Mouse (Mus musculus) mature B cell (primary cell): Measurements from ENCODE around the gene Muc3a.

Source experiments
- in situ Hi-C: fragments of 300-500 bp; cut with MboI; formaldehyde crosslinking; loops from 2 replicates; pipeline ENCODE4 v1.14.3; 2019

The Muc3a gene

DNA sequence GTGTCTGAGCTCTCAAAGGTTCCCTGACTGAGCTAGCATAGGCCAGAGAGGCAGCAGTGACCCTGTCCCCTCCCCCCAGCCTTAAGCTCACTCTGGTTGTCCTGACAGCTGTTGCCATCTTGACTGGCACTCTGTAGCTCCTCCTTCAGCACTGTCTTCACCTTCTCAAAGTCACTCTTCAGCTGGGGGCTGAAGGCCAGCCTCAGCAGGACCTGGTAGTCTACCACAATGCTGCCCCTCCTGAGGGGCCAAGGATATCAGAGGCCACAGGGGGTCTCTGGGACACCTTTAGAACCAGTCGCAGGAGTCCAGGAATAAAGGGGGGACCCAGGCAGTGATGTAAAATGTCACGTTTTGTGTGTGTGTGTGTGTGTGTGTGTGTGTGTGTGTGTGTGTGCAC lies at the start of gene Muc3a:
Gene Muc3a, minus strand, starts transcription at position 101 of the 400 bp plus-strand sequence.
- in situ Hi-C loops, result no loop called here

DNA sequence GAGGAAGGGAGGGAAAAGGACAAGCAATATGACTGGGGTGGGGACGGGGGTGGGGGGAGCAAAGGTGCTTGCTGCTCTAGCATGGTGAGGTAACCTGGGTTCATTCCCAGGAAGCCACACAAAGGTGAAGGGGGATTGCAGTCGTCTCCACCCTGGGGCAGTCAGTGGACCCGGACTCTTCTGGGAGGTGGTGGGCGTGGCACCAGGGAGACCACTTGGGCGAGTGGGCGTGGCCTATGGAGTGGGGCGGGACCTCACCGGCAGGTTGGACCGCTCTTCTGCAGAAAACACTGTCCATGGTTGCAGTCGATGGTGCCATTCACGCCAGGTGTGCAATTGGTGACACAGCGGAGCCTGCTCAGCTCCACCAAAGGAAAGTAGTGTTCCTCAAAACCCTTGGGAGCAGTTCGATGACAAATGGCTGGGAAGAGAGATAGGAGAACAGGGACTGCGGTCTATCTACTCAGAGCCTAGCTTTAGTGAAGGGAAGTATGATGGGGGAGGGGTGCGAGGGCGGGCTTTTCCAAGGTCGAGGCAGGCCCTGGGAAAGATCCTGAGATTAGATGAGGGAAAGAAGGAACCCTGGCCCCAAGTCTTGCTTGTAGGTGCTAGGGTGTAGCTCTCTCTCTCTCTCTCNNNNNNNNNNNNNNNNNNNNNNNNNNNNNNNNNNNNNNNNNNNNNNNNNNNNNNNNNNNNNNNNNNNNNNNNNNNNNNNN lies 917 bp downstream of the Muc3a start:
- in situ Hi-C loops, result no loop called here

DNA sequence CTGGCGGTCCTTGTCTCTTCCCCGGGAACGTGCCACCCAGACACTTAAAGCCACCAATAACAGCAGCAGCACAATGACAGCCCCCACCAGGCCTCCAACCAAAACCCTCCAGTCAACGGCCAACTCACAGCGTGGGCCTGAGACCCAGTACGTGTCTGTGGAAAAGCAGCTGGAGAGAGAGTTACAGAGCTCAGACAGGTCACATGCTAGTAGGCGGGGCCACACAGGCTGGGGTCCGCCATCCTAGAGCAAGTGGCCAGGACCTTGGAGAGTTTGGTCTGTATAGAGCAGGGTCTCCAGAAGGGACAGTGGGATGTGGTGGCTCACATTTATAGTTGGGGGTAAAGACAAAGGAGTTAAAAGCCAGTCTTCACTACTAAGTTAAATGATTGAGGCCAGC lies 1.5 kb downstream of the Muc3a start:
- in situ Hi-C loops, result no loop called here

DNA sequence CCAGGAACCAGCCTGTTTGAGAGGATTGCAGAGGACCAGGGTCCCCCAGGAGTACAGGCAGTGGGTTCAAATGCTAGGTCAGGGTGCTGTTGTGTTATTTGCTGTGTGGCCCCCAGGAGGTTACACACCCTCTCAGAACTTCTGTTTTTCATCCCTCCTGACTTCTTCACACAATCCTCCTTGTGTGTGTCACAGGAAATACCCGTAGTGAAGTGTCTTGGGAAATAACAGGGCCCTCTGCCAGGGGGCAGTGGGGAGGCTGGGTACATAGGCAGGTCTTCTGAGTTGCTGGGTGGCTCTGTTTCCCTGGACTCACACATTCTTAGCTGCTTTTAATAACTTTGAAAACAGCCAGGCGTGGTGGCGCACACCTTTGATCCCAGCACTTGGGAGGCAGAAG lies 6.9 kb downstream of the Muc3a start:
- in situ Hi-C loops, result no loop called here

DNA sequence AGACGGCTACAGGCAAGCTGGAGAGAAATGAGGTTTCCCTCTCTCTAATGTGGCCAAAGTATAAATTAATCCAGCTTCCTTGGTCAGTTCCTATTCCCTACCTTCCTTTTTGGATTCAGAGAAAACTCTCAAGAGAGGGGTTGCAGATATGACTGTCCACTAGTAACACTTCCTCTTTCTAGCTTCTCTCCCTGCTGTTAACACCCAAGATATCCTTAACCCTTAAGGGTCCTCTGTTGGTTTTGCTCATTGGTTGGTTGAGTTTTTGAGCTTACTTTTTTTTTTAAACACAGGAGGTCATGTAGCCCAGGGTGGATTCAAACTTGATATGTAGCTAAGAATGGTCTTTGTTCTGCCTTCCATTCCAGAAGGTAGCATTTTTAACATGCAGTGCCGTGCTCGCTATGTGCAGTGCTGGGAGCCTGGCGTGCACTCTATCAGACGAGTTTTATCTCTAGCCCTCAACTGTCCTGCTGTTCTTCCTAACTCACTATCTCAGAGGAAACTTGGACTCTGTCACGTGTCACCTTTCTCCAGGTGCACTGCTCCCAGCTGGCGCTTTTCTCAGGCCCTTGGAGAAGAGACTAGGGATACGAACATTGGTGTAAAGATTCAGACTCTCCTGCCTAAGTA lies 17.6 kb downstream of the Muc3a start:
- in situ Hi-C loops, result no loop called here

DNA sequence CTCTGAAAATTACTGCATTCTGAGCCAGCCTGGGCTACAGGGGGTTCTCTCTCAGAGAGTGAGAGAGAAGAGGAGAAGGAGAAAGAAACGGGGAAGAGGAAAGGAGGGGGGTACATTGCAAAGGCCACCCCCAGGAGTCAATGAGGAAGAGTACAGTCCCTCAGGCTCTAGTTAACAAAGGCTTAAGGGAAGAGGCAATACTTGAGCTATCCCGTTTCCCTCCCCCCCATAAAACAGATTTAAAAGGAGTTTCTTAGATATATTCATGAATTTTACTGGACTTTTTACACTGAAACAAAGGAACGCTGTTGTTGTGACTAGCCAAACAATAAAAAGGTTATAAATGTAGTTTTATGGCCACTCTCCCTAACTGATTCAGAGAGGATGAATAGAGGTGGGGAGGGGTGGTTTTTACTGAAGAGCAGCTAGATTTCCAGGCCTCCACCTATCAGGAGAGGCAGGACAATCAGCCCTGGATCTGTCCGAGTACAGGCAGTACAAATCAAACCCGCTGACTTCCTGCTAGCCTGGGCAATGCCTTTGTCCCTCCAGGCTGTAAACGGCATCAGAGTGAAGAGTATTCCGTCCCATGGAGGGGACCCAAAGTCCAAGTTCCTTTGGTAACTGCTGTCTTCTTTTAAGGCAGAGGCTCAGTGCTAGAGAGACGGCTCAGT lies 18.8 kb downstream of the Muc3a start:
- in situ Hi-C loops, result no loop called here

DNA sequence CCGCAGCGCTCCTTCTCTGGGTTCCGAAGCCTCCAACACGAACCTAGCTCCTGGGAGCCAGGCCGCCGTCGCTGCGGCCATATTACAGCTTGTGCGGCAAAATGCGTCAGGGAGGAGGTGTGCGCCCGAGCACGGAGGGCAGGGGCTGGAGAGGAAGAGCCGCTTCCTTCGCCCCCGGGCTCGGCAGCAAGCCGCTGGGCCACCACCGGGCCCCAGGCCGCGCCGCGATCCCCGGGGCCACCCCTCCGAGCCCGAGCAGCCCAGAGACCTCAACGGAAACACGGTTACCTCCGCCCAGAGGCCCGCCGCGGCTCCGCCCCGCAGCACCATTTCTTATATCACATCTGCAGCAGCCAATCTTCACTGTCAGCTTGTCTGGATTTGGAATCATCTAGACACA lies 22.9 kb downstream of the Muc3a start:
- in situ Hi-C loops, result no loop called here

DNA sequence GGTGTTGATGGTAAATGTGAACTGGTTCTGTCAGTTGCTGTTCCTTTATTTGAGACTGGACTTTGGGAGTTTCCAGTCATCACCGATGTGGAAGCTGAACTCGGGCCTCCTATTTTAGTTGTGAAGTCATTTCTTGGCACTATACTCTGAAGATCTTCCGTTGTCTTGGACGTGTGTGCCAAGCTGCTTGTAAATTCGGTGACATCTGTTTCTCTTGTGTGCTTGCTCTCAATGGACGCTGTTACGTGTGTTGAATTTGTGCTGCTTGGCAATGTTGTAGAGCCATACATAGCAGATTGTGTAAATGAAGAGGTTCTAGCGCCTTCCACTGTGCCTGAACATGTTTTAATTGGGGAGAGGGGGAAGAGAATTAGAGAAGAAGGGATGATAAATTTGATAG lies 26.8 kb downstream of the Muc3a start:
- in situ Hi-C loops, result no loop called here

DNA sequence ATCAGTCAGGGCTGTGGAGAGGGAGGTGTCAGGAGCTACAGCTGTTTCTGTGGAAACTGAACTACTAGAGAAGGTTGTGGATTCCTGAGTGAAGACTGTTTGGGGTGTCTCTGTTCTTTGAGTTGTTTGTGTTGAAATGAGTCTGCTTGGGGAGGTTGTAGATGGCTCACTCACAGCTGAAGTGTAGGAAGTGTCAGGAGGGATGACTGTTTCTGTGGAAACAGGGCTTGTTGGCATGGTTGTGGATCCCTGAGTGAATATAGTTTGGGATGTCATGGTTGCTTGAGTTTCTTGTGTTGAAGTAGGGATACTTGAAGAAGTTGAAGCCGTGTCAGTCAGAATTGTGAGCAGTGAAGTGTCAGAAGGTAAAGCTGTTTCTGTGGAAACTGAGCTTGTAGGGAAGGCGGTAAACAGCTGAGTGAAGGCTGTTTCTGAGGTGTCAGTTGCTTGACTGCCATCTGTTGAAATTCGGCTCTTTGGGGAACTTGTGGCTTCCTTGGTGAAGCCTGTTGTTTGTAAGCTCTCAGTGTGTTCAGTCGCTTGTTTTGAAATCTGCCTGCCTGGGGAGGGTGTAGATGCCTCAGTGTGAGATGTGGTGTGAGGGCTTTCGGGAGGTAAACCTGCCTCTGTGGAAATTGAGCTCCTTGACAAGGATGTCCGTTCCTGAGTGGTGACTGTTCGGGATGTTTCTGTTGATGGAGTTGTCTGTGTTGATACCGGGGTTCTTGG lies 32.4 kb downstream of the Muc3a start:
- in situ Hi-C loops, result no loop called here

DNA sequence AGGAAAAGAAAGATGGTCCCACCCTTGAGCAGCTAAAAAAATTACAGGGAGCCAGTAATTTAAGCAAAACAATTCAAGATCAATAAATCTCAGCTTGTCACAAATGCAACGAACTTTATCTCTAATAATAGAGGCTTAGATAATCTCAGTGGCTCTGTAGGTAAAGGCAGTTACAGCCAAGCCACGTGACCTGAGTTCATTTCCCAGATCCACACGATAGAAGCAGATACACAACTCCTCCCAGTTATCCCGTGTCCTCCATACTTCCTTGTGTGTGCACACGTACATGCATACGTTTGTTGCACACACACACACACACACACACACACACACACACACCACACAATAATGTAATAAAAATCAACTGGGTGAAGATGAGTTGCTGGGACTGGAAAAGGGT lies 38.2 kb downstream of the Muc3a start:
- in situ Hi-C loops, result no loop called here

DNA sequence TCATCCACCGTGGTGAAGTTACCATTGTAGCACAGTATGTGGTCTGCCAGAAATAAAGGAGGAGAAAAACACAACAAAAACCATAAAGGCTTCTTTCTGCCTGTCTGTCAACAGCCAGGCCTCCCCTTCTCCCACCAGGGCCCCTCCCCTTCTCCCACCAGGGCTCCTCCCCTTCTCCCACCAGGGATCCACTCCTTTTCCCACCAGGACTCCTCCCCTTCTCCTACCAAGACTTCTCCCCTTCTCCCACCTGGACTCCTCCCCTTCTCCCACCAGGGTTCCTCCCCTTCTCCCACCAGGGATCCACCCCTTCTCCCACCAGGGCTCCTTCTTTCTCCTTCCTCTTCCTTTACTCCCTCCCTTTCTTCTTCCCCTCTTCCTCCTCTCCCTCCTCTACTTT lies 39.6 kb downstream of the Muc3a start:
- in situ Hi-C loops, result no loop called here

DNA sequence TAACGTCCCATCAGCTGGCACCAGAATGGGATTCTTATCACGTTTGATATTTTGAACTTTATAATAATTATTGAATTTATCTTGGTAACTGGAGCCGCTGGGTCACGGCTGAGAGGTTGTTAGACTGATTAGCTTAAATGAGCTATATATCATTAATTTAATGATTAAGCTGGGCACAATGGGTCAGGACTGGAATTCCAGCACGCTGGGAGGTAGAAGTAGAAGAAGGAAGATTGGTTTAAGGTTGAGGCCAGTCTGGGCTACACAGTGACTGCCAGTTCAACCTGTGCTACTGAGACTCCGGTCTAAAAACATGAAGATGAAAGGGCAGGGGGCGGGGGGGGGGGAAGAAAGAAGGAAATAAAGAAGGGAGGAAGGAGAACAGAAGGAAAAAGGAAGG lies 40.7 kb downstream of the Muc3a start:
- in situ Hi-C loops, result no loop called here

DNA sequence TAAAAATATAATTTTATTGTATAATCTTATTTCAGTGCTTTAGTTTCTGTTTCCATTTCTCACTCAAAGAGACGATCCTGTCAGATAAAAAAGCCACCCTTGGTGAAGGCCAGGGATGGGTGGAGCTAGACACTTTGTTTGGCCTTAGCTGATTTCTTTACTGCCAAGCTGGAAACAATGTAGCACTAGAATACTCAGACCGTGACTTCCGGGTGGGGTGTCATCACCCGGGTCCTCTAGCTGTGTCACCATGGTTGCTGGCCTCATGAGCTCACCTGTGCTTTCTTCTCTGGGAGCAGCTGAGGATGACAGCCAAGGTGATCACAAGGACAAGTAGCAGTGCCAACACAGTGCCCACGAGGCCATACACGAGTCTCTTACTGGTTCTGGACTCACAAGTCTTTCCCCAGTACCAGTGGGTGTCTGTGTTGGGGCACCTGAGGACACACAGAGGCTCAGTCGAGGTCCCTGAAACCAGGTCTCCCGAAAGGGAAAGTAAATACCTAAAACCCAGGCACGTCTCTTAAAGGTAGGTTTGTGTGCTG lies 41.3 kb downstream of the Muc3a start:
- in situ Hi-C loops, result no loop called here

DNA sequence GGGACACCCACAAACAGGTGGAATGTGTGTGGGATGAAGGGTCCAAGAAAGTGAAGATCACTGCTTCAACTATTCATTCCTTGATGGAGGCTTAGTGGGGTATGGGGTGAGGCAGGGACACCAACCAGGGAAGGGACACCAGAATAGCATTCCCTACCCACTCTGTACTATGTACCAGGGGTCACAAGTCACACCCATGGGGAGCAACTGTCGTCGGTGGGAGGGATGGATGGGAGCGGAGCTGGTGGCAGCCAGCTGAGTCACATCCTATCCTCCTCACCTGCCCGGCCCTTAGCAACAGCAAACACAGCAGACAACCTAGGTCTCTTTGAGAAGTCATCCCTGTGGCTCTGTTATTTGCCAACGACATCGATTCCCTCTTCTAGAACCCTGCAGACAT lies 44.6 kb downstream of the Muc3a start:
- in situ Hi-C loops, result no loop called here

DNA sequence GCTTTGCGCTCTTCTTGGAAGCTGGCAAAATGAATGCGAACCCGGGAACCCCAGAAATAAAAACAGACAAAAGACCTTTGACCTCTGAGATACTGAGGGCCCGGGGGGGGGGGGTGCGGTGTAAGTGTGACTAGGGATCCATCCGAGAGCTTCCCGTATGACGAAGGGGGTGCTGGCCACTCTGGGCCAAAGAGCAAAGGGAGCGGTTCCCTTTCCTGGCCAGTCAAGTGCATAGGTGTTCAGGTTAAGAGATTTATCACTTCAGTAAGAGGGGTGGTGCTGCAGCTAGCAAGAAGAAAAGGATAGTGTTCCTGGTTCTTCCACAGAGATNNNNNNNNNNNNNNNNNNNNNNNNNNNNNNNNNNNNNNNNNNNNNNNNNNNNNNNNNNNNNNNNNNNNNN lies 46.2 kb downstream of the Muc3a start:
- in situ Hi-C loops, result no loop called here

DNA sequence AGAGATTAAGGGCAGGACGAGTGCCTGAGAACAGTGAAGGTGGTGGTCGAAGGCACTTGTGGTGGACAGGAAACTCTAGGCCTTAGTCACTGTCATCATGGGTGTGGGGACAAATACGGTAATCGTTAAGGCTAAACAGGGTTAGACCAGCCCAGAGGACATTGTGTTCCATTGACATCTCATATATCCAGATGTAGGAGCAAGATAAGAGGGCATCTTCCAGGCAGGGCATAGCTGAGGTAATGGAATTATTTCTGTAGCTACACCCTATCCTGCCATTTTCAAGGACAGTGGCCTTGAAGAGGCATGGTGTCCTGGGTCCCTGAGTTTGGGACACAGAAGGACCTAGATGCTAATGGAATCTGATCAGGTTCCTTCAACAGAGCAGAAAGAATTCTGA lies 50.3 kb downstream of the Muc3a start:
- in situ Hi-C loops, result no loop called here

DNA sequence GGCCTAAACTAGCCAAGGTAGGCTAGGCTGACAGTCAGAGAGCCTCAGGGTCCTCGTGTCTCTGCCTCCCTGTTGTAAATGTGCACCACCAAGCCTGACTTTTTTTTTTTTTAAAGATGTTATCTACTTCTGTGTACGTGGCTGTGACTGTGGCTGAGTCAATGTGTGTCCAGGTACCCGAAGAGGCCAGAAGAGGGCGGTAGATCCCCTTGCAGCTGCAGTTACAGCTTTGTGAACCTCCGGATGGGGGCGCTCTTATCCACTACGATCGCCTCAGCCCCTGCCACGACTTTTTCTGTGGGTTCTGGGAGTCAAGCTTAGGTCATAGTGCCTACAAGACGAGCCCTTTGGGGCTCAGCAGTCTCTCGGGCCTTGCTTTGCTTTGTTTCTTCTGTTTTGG lies 52.7 kb downstream of the Muc3a start:
- in situ Hi-C loops, result no loop called here
